ENCODE assay signal across 1 mouse cellular context in the genomic region with DNA sequence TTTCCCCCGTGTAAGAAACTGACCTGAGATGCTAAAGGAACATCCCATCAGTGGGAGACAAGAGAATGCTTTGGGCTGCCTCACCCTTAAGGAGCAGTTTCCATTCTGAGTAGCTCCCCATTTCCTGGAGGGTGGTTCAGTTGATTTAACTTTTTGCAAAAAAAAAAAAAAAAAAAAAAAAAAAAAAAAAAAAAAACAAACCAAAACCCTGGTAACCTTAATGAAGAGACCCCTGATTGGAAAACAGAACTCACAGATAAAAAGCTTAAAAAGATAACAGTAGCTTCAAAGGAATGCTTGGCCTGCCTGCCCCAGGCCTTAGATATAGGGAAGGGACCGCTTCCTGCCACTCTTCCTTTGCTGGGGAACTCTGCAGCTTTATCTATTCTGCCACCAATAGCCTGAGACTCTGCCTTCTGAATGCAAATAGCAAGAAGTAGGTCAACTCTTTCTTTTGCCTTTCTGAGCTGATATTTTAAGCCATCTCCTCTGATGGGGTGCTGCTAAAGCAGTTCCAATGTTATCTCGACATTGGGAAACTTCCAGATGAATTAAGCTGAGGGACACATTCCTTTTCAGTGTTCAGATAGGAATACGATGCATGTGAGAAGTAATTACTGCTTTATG.
TF ChIP-seq lines count a peak whose summit lies in the region.

No protein-coding gene starts in this region.

TF ChIP-seq in MEL, 35 proteins besides CTCF, POLR2A, EP300 and RAD21 (continued from another document):
- TF ChIP-seq MAX (IDR thresholded peaks at IDR 0.05; ENCODE audit: low read length) = no peak
